Mouse (Mus musculus): ENCODE measurements around the gene Brip1.

- TF ChIP-seq USF1 (IDR thresholded peaks at IDR 0.05; ENCODE audit: low read depth) (no peak), CTCF (IDR thresholded peaks at IDR 0.05; ENCODE audit: control insufficient read depth, insufficient read depth, insufficient read length) (no peak), MAX (IDR thresholded peaks at IDR 0.05) (no peak), MYOD1 (IDR thresholded peaks at IDR 0.05; ENCODE audit: control insufficient read depth, insufficient read length, low read depth) (no peak), MYOG (IDR thresholded peaks at IDR 0.05; ENCODE audit: control insufficient read depth, extremely low read depth, insufficient read length) (no peak), CEBPB (IDR thresholded peaks at IDR 0.05; ENCODE audit: low read depth) (no peak)
Measured at GRCm38 (mm10) chr11:86232446-86232845, 31.5 kb upstream of the Brip1 start.
